Mouse (Mus musculus) liver, embryonic 11.5 days (tissue): ENCODE measurements around the gene Pfdn6. TPM values are rescaled to one million over a fixed set of nuclear protein-coding genes. Genes with fewer than 3 reads are reported as not detected.
"Not testable (repeated sequence)": the region's sequence is repeated elsewhere in the genome, so short reads cannot be mapped to it uniquely, and the experiment has no call there.

Experiments
- ATAC-seq: fragments of 200-750 bp; cut with Nextera tagmentation; replicated peaks from 2 replicates; pipeline ENCODE4 v1.8.0; 2017; ENCODE audit warnings: moderate number of reproducible peaks, mild to moderate bottlenecking, moderate TSS enrichment, moderate library complexity; ENCODE audit not compliant: low FRiP score
- DNase-seq: peaks from one replicate; pipeline ENCODE4 v3.0.0-alpha.2; 2017; ENCODE audit warnings: low spot score
- H3K27ac ChIP-seq: fragments of 300-500 bp; sonication (generic); 2 replicates; pipeline ENCODE4 v1.5.1; 2014; ENCODE audit warnings: mild to moderate bottlenecking, low read depth, low read length, control low read depth
- H3K27me3 ChIP-seq: fragments of 300-500 bp; sonication (generic); replicated peaks from 2 replicates; pipeline ENCODE4 v1.6.1; 2014; ENCODE audit warnings: low read length, mixed read lengths; ENCODE audit not compliant: control insufficient read depth, insufficient read depth
- H3K36me3 ChIP-seq: fragments of 300-500 bp; sonication (generic); 2 replicates; pipeline ENCODE4 v1.6.1; 2014; ENCODE audit warnings: mild to moderate bottlenecking, low read length, moderate library complexity, mixed read lengths; ENCODE audit not compliant: control insufficient read depth, insufficient read depth
- H3K4me1 ChIP-seq: fragments of 300-500 bp; sonication (generic); replicated peaks from 2 replicates; pipeline ENCODE4 v1.6.1; 2014; ENCODE audit warnings: low read length, mixed read lengths; ENCODE audit not compliant: control insufficient read depth, insufficient read depth
- H3K4me2 ChIP-seq: fragments of 300-500 bp; sonication (generic); 2 replicates; pipeline ENCODE4 v1.6.1; 2014; ENCODE audit warnings: mild to moderate bottlenecking, control low read depth, moderate library complexity
- H3K4me3 ChIP-seq: fragments of 300-500 bp; sonication (generic); 2 replicates; pipeline ENCODE4 v1.5.1; 2014; ENCODE audit warnings: low read depth, low read length, control low read depth
- H3K9ac ChIP-seq: fragments of 300-500 bp; sonication (generic); 2 replicates; pipeline ENCODE4 v1.6.1; 2014; ENCODE audit warnings: low read depth, low read length, control low read depth
- H3K9me3 ChIP-seq: fragments of 300-500 bp; sonication (generic); 2 replicates; pipeline ENCODE4 v1.6.1; 2016; ENCODE audit warnings: low read length, inconsistent platforms, mixed read lengths; ENCODE audit not compliant: control insufficient read depth
- WGBS: fragments of 180-500 bp; shearing (Covaris S2); extraction: QIAGEN DNeasy Blood & Tissue Kit; methylation state at CpG from one replicate; pipeline ENCODE4 v1.1.7; 2014; 5-methylcytosine and 5-hydroxymethylcytosine counted together
- polyA plus RNA-seq: library from polyadenylated mRNA; unstranded; fragments of >200 nt; fragmentation: Nextera tagmentation; extraction: Ambion mirVana; gene quantifications from 2 replicates; pipeline ENCODE4 v1.2.1, GENCODE M21; 2014

Gene Pfdn6
- polyA plus RNA-seq, 1 experiment from 2014 or later: 286 TPM

- ATAC-seq (no peak), DNase-seq (no peak)
- H3K36me3 ChIP-seq: no peaks in the 10 kb centered on the region; the same call in 1 of the 2 replicates
- H3K27me3 ChIP-seq: no peaks in the 10 kb centered on the region
- H3K4me3 ChIP-seq: no peak overlapping the region
- WGBS: 67% methylated on average over 2 of the region's 2 CpGs
- no peak overlapping the region for H3K4me2 ChIP-seq
- no peak overlapping the region for H3K27ac ChIP-seq
- H3K9me3 ChIP-seq: no peaks in the 10 kb centered on the region
- no peak overlapping the region for H3K9ac ChIP-seq
- peaks cover 15% of the 10 kb centered on the region for H3K4me1 ChIP-seq
Measured at GRCm38 (mm10) chr17:33891357-33891756, 48.8 kb downstream of the Pfdn6 start.

GRCm38 (mm10) chr17:33890533-33891059, 49.5 kb downstream of the Pfdn6 start, which contains the start of gene Kifc1:
TSS of gene Kifc1 (minus strand) at chr17:33890661.
- Histone ChIP-seq H3K9me3 (no peaks in the 10 kb centered on the region), H3K4me1 (peaks cover 15% of the 10 kb centered on the region), H3K4me3 (peak within 1 kb of the TSS; percentile 77), H3K36me3 (peaks cover 7% of the 10 kb centered on the region), H3K4me2 (peak within 1 kb of the TSS; percentile 80), H3K27ac (peak within 1 kb of the TSS; percentile 51), H3K27me3 (no peaks in the 10 kb centered on the region), H3K9ac (peak within 1 kb of the TSS; percentile 84)
- DNase-seq: peak; percentile 99
- peak; percentile 98 for ATAC-seq
- WGBS: under 1% methylated on average over 49 of the region's 49 CpGs

- H3K4me3 ChIP-seq: peak overlapping the region; percentile 77
- not testable (repeated sequence) for H3K36me3 ChIP-seq, DNase-seq, H3K27me3 ChIP-seq, H3K9me3 ChIP-seq
- H3K4me1 ChIP-seq: peaks cover 15% of the 10 kb centered on the region
- H3K27ac ChIP-seq: peak overlapping the region; percentile 51
- peak overlapping the region; percentile 80 for H3K4me2 ChIP-seq
- peak overlapping the region; percentile 84 for H3K9ac ChIP-seq
- ATAC-seq: peak; percentile 35
- WGBS: under 1% methylated on average over 43 of the region's 44 CpGs
Measured at GRCm38 (mm10) chr17:33889941-33890532, 50.1 kb downstream of the Pfdn6 start.

Other genes with a start within 250 kb of the Pfdn6 start
- gene March2, start 221.7 kb downstream of the Pfdn6 start, polyA plus RNA-seq: 92.1 and 95.7 TPM in 2 replicates
- 184 and 199 TPM in 2 replicates for gene Rab11b, start 179.8 kb downstream of the Pfdn6 start, polyA plus RNA-seq
- gene Angptl4, start 158.5 kb downstream of the Pfdn6 start, polyA plus RNA-seq: 28.1 and 31.9 TPM in 2 replicates
- gene Kank3, start 129.8 kb downstream of the Pfdn6 start, polyA plus RNA-seq: 21.4 and 23.4 TPM in 2 replicates
- 1,026 and 1,173 TPM in 2 replicates for gene Rps28, start 115.8 kb downstream of the Pfdn6 start, polyA plus RNA-seq
- 390 and 411 TPM in 2 replicates for gene Ndufa7, start 115.8 kb downstream of the Pfdn6 start, polyA plus RNA-seq
- 44.1 and 49.7 TPM in 2 replicates for gene Cd320, start 97.3 kb downstream of the Pfdn6 start, polyA plus RNA-seq
- gene Gm7029, start 66.5 kb downstream of the Pfdn6 start, polyA plus RNA-seq: not detected in 2 replicates
- gene Kifc1, start 49.7 kb downstream of the Pfdn6 start, polyA plus RNA-seq: 10.2 and 11.8 TPM in 2 replicates
- 1.8 and 2.2 TPM in 2 replicates for gene Platr17, start 35.2 kb downstream of the Pfdn6 start, polyA plus RNA-seq
- 46.9 and 52.9 TPM in 2 replicates for gene Daxx, start 30.9 kb downstream of the Pfdn6 start, polyA plus RNA-seq
- 28.1 and 29.1 TPM in 2 replicates for gene Tapbp, start 24.4 kb downstream of the Pfdn6 start, polyA plus RNA-seq
- 12.4 and 13.0 TPM in 2 replicates for gene Zbtb22, start 24.4 kb downstream of the Pfdn6 start, polyA plus RNA-seq
- 22.1 and 25.6 TPM in 2 replicates for gene Rgl2, start 10.8 kb downstream of the Pfdn6 start, polyA plus RNA-seq
- 62.6 and 67.0 TPM in 2 replicates for gene Wdr46, start 317 bp upstream of the Pfdn6 start, polyA plus RNA-seq
- gene B3galt4, start 11.1 kb upstream of the Pfdn6 start, polyA plus RNA-seq: 2.9 and 3.5 TPM in 2 replicates
- 47.2 and 49.1 TPM in 2 replicates for gene Vps52, start 15.5 kb upstream of the Pfdn6 start, polyA plus RNA-seq
- 2,164 and 2,343 TPM in 2 replicates for gene Rps18, start 15.7 kb upstream of the Pfdn6 start, polyA plus RNA-seq
- 82.7 and 84.9 TPM in 2 replicates for gene H2-K1, start 60.0 kb upstream of the Pfdn6 start, polyA plus RNA-seq
- 3.4 and 5.5 TPM in 2 replicates for gene Ring1, start 84.3 kb upstream of the Pfdn6 start, polyA plus RNA-seq
- 34.2 and 45.1 TPM in 2 replicates for gene H2-Ke6, start 87.7 kb upstream of the Pfdn6 start, polyA plus RNA-seq
- gene Slc39a7, start 91.3 kb upstream of the Pfdn6 start, polyA plus RNA-seq: 73.9 and 75.9 TPM in 2 replicates
- gene Rxrb, start 91.5 kb upstream of the Pfdn6 start, polyA plus RNA-seq: 30.8 and 31.5 TPM in 2 replicates
- 0.61 and 0.67 TPM in 2 replicates for gene Col11a2, start 99.1 kb upstream of the Pfdn6 start, polyA plus RNA-seq
- 0.26 and 0.56 TPM in 2 replicates for gene H2-Oa, start 152.0 kb upstream of the Pfdn6 start, polyA plus RNA-seq
- 5.6 and 5.9 TPM in 2 replicates for gene H2-DMa, start 179.2 kb upstream of the Pfdn6 start, polyA plus RNA-seq
- gene Brd2, start 182.3 kb upstream of the Pfdn6 start, polyA plus RNA-seq: 86.1 and 90.8 TPM in 2 replicates
- 0.32 and 0.34 TPM in 2 replicates for gene H2-DMb2, start 203.0 kb upstream of the Pfdn6 start, polyA plus RNA-seq
- gene H2-DMb1, start 212.7 kb upstream of the Pfdn6 start, polyA plus RNA-seq: 0.19 and 0.43 TPM in 2 replicates
- gene Tap1, start 247.2 kb upstream of the Pfdn6 start, polyA plus RNA-seq: 1.5 and 1.8 TPM in 2 replicates
- gene Psmb9, start 247.4 kb upstream of the Pfdn6 start, polyA plus RNA-seq: 2.3 and 4.0 TPM in 2 replicates